Mouse (Mus musculus): ENCODE results near the gene Igf2bp2.

Igf2bp2 gene

DNA sequence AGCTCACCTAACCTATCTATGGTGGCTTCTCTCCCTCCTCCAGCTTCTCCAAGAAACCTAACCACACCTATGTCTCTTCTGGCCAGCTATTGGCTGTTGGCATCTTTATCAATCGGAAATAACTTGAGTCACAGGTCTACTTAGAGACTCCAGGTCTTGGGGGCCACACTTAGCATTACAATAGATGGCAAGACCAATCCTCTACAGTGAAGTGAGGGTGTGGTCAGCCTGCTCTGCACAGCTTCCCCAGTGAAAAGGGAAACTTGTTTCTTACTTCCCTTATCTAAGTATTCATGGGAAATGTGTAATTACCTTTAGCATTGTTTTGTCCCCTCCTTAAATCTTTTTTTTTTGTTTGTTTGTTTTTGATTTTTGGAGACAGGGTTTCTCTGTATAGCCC, 147.5 kb downstream of the Igf2bp2 start:
- DNase-seq: no peak

DNA sequence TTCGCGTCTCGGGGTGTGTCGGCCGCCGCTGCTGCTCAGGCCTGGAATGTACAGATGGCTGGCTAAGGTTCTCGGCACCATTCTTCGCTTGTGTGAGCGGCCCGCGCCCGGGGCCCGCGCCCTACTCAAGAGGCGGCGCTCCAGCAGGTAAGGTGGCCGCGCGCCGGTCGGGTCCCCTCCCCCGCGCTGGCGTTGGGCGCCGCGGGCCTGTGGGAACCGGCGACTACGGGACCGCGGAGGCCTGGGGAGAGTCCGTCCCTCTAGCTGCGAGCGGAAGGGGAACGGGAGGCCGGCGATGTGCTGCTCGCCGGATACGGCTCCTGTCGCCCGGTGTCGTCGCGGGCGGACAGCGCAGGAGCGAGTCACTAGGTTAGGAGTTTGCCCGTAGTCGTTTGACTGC, 153.5 kb downstream of the Igf2bp2 start:
- no peak for DNase-seq

DNA sequence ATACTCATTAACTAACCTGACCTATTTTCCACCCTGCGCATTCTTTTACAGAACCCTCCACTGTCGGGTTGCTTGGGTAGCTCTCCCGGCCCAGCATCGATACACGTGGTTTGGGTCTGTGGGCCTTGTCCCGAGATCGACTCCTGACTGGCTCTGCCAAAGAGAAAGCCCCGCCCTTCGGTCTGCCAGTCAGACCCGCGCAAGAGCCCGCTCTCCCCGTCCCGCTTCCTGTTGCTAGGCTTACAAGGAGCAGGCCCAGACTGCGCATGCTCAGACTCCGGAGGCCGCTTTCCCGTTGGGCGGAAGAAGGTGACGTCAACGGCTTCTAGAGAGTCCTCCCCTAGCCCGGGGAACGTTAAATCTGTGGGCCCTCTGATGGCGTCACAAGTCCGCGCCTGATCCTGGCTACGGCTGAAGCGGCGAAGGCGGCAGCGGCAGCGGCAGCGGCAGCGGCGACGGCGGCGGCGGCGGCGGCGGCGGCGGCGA, 154.0 kb downstream of the Igf2bp2 start, which contains the start of gene Senp2:
Senp2 (plus strand) TSS at position 386 of the 486 bp plus-strand sequence.
- DNase-seq: peak; percentile 100

Data from cerebellum, adult 11-12 months (tissue).